Mouse (Mus musculus) lung, embryonic 14.5 days (tissue): ENCODE data around the gene Nkx2-3. TPM values are rescaled to one million over a fixed set of nuclear protein-coding genes. Genes with fewer than 3 reads are reported as not detected.

Experiments used
- ATAC-seq: fragments of 200-750 bp; cut with Nextera tagmentation; 2 replicates; pipeline ENCODE4 v1.8.0; 2017; ENCODE audit warnings: mild to moderate bottlenecking, moderate TSS enrichment, moderate library complexity; ENCODE audit not compliant: insufficient read depth
- DNase-seq: peaks from one replicate; pipeline ENCODE4 v3.0.0-alpha.2; 2015
- H3K27ac ChIP-seq: fragments of 300-500 bp; sonication (generic); 2 replicates; pipeline ENCODE4 v1.5.1; 2014; ENCODE audit warnings: low read depth, mild to moderate bottlenecking, moderate library complexity
- H3K27me3 ChIP-seq: fragments of 300-500 bp; sonication (generic); 2 replicates; pipeline ENCODE4 v1.6.1; 2014; ENCODE audit warnings: low read length, control low read depth; ENCODE audit not compliant: insufficient read depth
- H3K36me3 ChIP-seq: fragments of 300-500 bp; sonication (generic); 2 replicates; pipeline ENCODE4 v1.6.1; 2014; ENCODE audit warnings: control low read depth; ENCODE audit not compliant: insufficient read depth
- H3K4me1 ChIP-seq: fragments of 300-500 bp; sonication (generic); 2 replicates; pipeline ENCODE4 v1.6.1; 2014; ENCODE audit warnings: antibody characterized with exemption, control low read depth; ENCODE audit not compliant: insufficient read depth
- H3K4me2 ChIP-seq: fragments of 300-500 bp; sonication (generic); 2 replicates; pipeline ENCODE4 v1.6.1; 2014; ENCODE audit warnings: mild to moderate bottlenecking
- H3K4me3 ChIP-seq: fragments of 300-500 bp; sonication (generic); 2 replicates; pipeline ENCODE4 v1.5.1; 2014; ENCODE audit warnings: low read depth, low read length
- H3K9ac ChIP-seq: fragments of 300-500 bp; sonication (generic); 2 replicates; pipeline ENCODE4 v1.6.1; 2014
- H3K9me3 ChIP-seq: fragments of 300-500 bp; sonication (generic); 2 replicates; pipeline ENCODE4 v1.6.1; 2016; ENCODE audit warnings: low read depth, low read length, control low read depth
- CTCF ChIP-seq: IDR thresholded peaks from 2 replicates; pipeline ENCODE4 v1.5.1; 2016; ENCODE audit warnings: antibody characterized with exemption, low read depth
- WGBS: fragments of 180-500 bp; shearing (Covaris S2); extraction: QIAGEN DNeasy Blood & Tissue Kit; methylation state at CpG from one replicate; pipeline ENCODE4 v1.1.7; 2014; 5-methylcytosine and 5-hydroxymethylcytosine counted together
- polyA plus RNA-seq: library from polyadenylated mRNA; unstranded; fragments of >200 nt; fragmentation: Nextera tagmentation; extraction: Ambion mirVana; gene quantifications from 2 replicates; pipeline ENCODE4 v1.2.1, GENCODE M21; 2014

Nkx2-3 gene
- polyA plus RNA-seq = not detected in 2 replicates

DNA sequence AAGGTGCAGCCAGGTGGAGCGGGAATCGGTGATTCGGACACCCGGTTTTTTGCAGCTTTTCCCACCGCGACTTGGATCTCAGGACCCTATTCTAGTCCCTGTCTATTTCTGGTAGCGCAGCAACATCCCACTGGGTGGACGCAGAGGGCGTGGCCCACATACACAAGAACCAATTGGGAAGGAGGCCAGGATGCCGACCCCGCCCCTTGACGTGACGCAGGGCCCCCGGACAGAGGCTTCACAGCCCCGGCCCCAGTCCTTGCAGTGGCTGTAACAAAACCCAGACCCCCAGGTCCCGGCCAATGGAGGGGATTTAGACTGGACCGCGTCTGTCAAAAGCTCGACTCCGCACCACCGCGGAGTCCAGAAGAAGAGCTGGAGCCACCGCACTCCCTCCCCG lies at the start of gene Nkx2-3:
Nkx2-3 (plus strand) TSS at position 275 of the 400 bp plus-strand sequence.
- ATAC-seq (peak; percentile 76), DNase-seq (peak; percentile 79)
- under 1% methylated on average over 24 of the region's 24 CpGs for WGBS
- no peak within 1 kb of the TSS for H3K9ac ChIP-seq
- peaks cover 97% of the 10 kb centered on the region for H3K27me3 ChIP-seq
- H3K4me2 ChIP-seq = peak within 1 kb of the TSS; percentile 3; the same call in 1 of the 2 replicates
- no peak within 1 kb of the TSS for H3K27ac ChIP-seq
- H3K36me3 ChIP-seq = no peaks in the 10 kb centered on the region
- H3K9me3 ChIP-seq = no peaks in the 10 kb centered on the region
- H3K4me1 ChIP-seq = no peaks in the 10 kb centered on the region
- TF ChIP-seq CTCF = no peak
- H3K4me3 ChIP-seq = no peak within 1 kb of the TSS

DNA sequence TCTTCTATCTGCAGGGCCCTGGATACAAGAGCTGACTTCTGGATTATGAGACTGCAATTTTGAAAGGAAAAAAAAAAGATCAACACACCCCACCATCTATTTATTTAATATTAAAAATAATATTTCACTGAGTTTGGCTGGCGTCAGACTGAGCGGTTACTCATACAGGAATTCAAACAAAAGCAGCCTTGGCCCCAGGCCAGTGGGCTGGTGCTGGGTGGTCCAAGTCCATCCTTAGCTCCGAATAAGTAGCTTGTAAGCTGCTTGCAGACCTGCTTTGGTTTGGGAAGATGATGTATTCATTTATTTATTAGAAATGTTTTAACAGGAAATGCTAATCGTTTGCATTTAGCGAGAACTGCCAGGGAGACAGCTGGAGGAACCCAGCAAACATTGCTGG lies 49.0 kb upstream of the Nkx2-3 start:
- 0 out of 2 replicates have a peak, but pooled peaks cover under 1% of the 10 kb centered on the region for H3K27me3 ChIP-seq
- no peak for TF ChIP-seq CTCF
- H3K4me2 ChIP-seq = no peak overlapping the region
- no peak overlapping the region for H3K4me3 ChIP-seq
- H3K9me3 ChIP-seq = no peaks in the 10 kb centered on the region
- H3K36me3 ChIP-seq = no peaks in the 10 kb centered on the region
- DNase-seq (peak; percentile 87), ATAC-seq (peak; percentile 75)
- 28% methylated on average over 5 of the region's 5 CpGs for WGBS
- 0 out of 2 replicates have a peak overlapping the region, but pooled peaks have one; percentile 7 for H3K9ac ChIP-seq
- peaks cover 7% of the 10 kb centered on the region; the same call in 1 of the 2 replicates for H3K4me1 ChIP-seq
- H3K27ac ChIP-seq = no peak overlapping the region

DNA sequence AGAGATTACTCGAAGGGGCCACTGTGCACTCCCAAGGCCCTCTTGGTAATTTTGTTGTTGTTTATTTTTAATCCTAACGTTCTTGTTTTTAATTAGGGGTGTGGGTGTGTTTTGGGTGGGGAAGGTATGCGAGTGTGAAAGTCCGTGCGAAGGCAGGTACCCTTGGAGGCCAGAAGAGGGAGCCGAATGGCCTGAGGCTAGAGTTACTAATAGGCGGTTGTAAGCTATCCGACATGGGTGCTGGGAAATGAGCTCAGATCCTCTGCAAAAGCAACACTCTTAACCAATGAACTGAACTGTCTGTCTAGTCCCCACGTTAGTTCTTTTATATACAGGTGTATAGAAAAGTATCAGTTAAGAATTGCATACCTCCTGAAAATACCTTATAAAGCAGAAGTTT lies 43.8 kb upstream of the Nkx2-3 start:
- Histone ChIP-seq H3K4me1 (peaks cover 7% of the 10 kb centered on the region; the same call in 1 of the 2 replicates), H3K27ac (no peak overlapping the region), H3K4me3 (no peak overlapping the region), H3K9ac (no peak overlapping the region), H3K4me2 (no peak overlapping the region), H3K36me3 (no peaks in the 10 kb centered on the region), H3K27me3 (peaks cover 39% of the 10 kb centered on the region), H3K9me3 (no peaks in the 10 kb centered on the region)
- peak; percentile 15 for DNase-seq
- 50% methylated on average over 9 of the region's 9 CpGs for WGBS
- peak; percentile 33; the same call in 1 of the 2 replicates for TF ChIP-seq CTCF
- no peak for ATAC-seq

DNA sequence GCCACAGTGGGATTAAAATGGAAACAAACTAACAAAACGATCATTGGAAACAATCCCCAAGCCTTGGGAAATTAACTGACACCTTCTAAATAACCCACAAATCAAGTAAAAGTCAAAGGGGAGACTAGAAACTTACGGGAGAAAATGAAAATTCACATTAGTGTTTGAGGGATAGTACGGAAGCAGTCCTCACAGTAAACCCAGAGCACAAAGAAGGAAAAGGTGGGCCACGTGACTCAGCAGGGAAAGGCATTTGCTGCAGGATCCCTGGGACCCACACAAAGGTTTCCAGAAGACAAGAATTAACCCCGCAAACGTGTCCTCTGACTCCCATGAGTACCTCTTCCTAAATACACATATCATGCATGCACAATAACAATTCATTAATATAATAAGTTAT lies 43.0 kb upstream of the Nkx2-3 start:
- Histone ChIP-seq H3K4me3 (no peak overlapping the region), H3K36me3 (no peaks in the 10 kb centered on the region), H3K4me1 (no peaks in the 10 kb centered on the region), H3K27ac (no peak overlapping the region), H3K4me2 (no peak overlapping the region), H3K27me3 (peaks cover 46% of the 10 kb centered on the region), H3K9ac (no peak overlapping the region), H3K9me3 (no peaks in the 10 kb centered on the region)
- no peak for ATAC-seq
- TF ChIP-seq CTCF = no peak
- WGBS = 54% methylated on average over 6 of the region's 6 CpGs
- DNase-seq = no peak

DNA sequence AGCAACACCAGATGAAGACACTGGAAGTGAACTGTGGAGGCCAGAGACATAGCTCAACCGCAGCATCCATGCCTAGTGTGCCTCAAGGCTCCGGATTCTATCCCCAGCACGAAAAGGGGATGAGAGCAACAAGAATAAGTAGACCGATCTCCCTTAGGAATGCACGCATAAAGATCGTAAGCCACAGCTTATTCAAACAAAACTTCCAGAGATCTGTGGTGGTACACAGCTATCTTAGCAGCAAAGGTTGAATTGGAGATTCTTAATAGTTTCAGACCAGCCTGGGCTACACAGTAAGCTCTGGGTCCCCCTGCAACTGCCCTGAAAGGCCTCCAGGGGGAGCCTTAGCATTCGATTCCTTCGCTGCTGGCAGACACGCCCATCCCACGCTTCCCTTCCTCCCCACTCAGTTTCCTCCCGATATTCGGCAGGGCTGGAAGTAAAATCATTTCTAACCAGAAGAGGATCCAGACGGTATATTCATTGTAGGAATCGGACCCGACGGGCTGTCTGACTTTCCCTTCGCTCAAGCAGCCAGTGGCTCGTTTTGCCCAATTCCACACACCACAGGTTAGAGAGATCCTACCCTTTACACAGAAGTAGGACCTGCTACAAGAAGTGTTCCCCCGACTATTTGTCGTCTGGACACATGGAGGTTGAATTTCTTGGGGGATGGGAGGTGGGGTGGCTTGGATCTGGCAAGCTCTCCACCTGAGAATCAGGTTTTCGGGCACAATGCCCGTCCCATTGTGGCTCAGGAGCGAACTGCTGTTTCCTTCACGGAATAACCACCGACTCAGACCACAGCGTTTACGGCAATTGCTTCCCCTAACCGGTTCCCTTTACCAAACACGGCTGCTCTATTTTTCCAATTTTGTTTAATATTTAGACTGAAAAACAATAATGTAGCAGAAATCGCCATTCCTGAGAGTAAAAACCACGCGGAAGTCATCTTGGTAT lies 41.0 kb upstream of the Nkx2-3 start:
- Histone ChIP-seq H3K36me3 (no peaks in the 10 kb centered on the region), H3K27ac (no peak overlapping the region), H3K4me2 (peak overlapping the region; percentile 72), H3K9me3 (no peaks in the 10 kb centered on the region), H3K9ac (no peak overlapping the region), H3K4me1 (no peaks in the 10 kb centered on the region), H3K27me3 (peaks cover 46% of the 10 kb centered on the region), H3K4me3 (peak overlapping the region; percentile 31)
- DNase-seq (peak; percentile 94), ATAC-seq (peak; percentile 74)
- peak; percentile 86 for TF ChIP-seq CTCF
- 14% methylated on average over 32 of the region's 32 CpGs for WGBS

DNA sequence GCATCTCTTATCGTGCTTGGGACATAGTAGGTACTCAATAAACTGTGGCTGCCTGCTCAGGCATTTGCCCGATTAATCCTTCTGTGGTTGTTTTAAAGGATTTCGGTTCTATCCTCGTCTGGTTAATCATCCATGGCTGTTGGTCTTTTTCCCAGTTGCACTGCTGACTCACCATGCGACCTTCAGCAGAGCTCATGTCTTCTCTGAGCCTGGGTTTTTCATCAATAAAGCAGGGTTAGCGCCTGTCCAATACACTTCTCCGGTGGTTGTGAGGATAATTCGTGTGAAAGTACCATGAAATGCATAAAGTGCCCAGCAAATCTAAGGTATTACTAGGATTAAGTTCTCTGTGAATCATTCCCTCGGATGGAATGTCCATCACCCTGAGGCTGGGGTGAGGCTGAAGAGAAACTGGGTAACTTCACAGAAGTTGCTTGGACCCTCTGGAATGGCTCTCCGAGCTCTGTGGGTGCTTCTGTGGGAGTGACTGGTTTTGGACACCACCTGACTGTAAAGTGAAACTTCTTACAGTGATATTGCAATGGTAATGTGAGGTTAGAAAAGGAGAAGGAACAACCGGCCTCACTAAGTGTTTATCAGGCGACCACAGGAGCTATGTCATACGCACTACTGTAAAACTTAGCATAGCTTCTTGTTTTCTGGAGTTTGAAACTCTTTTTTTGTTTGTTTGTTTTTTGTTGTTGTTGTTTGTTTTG lies 32.9 kb upstream of the Nkx2-3 start:
- ATAC-seq (no peak), DNase-seq (no peak)
- no peak overlapping the region for H3K9ac ChIP-seq
- H3K4me2 ChIP-seq = no peak overlapping the region
- H3K4me3 ChIP-seq = no peak overlapping the region
- no peaks in the 10 kb centered on the region for H3K36me3 ChIP-seq
- TF ChIP-seq CTCF = no peak
- peaks cover 34% of the 10 kb centered on the region for H3K27me3 ChIP-seq
- no peaks in the 10 kb centered on the region for H3K4me1 ChIP-seq
- WGBS = 81% methylated on average over 13 of the region's 13 CpGs
- H3K27ac ChIP-seq = no peak overlapping the region
- no peaks in the 10 kb centered on the region for H3K9me3 ChIP-seq

DNA sequence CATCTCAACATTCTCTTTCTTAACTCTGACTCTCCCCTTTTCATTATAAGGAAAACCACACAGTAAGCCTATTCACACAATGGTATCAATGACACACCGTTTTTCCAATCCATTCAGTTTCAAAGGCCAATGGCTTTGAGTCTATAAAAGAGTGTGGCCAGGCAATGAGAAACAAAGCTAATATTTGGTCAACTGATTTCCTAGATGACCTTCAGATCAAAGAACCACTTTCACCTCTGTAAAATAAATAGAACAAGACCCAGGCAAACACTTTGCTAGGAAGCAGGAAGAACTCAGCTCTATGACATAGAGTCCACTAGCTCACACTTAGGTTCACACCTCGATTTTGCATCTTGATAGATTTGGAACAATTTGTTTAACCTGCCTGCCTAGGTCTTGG lies 30.9 kb upstream of the Nkx2-3 start:
- Histone ChIP-seq H3K4me1 (no peaks in the 10 kb centered on the region), H3K9me3 (no peaks in the 10 kb centered on the region), H3K27me3 (peaks cover 53% of the 10 kb centered on the region), H3K36me3 (no peaks in the 10 kb centered on the region), H3K9ac (no peak overlapping the region), H3K4me2 (no peak overlapping the region), H3K27ac (no peak overlapping the region), H3K4me3 (no peak overlapping the region)
- WGBS = 49% methylated on average over 2 of the region's 2 CpGs
- DNase-seq (no peak), ATAC-seq (no peak)
- no peak for TF ChIP-seq CTCF
